Mouse (Mus musculus) splenic B cell, adult 2 months (primary cell): Measurements from ENCODE around the gene Gpbar1.

Experiments used
- DNase-seq: peaks from one replicate; pipeline ENCODE4 v3.0.0-alpha.2; 2011; ENCODE audit warnings: low read depth, low spot score
- H3K27me3 ChIP-seq: 2 replicates; pipeline ENCODE4 v1.6.1; 2012; ENCODE audit warnings: mild to moderate bottlenecking, low read length, moderate library complexity, mixed read lengths; ENCODE audit not compliant: control insufficient read depth, poor library complexity, insufficient read depth, severe bottlenecking
- H3K36me3 ChIP-seq: 2 replicates; pipeline ENCODE4 v1.6.1; 2012; ENCODE audit warnings: mild to moderate bottlenecking, low read length, moderate library complexity, mixed read lengths; ENCODE audit not compliant: control insufficient read depth, poor library complexity, insufficient read depth, severe bottlenecking

Gene Gpbar1

GRCm38 (mm10) chr1:74278538-74278937 is at the start of gene Gpbar1:
TSS of gene Gpbar1 (plus strand) at chr1:74278550.
- Histone ChIP-seq H3K36me3 (peaks cover 6% of the 10 kb centered on the region), H3K27me3 (no peaks in the 10 kb centered on the region)
- no peak for DNase-seq

GRCm38 (mm10) chr1:74229942-74230341 is 48.4 kb upstream of the Gpbar1 start:
- DNase-seq, result no peak
- H3K36me3 ChIP-seq, result no peaks in the 10 kb centered on the region
- H3K27me3 ChIP-seq, result no peaks in the 10 kb centered on the region

- Histone ChIP-seq H3K27me3 (no peaks in the 10 kb centered on the region), H3K36me3 (no peaks in the 10 kb centered on the region)
- no peak for DNase-seq
Measured at GRCm38 (mm10) chr1:74230992-74231391, 47.4 kb upstream of the Gpbar1 start.

GRCm38 (mm10) chr1:74235938-74236589 is 42.3 kb upstream of the Gpbar1 start, which contains the start of gene Arpc2:
TSS of gene Arpc2 (plus strand) at chr1:74236084.
- DNase-seq, result peak; percentile 98
- peaks cover 1% of the 10 kb centered on the region; the same call in 1 of the 2 replicates for H3K36me3 ChIP-seq
- no peaks in the 10 kb centered on the region for H3K27me3 ChIP-seq

- peak; percentile 64 for DNase-seq
Measured at GRCm38 (mm10) chr1:74236590-74237317, 41.6 kb upstream of the Gpbar1 start.

GRCm38 (mm10) chr1:74237671-74238070 is 40.7 kb upstream of the Gpbar1 start:
- Histone ChIP-seq H3K36me3 (peaks cover 2% of the 10 kb centered on the region; the same call in 1 of the 2 replicates), H3K27me3 (no peaks in the 10 kb centered on the region)
- DNase-seq, result no peak

More at GRCm38 (mm10) chr1:74236590-74237317, 41.6 kb upstream of the Gpbar1 start:
- Histone ChIP-seq H3K27me3 (no peaks in the 10 kb centered on the region), H3K36me3 (peaks cover 2% of the 10 kb centered on the region; the same call in 1 of the 2 replicates)

GRCm38 (mm10) chr1:74238136-74238535 is 40.2 kb upstream of the Gpbar1 start:
- peak; percentile 79 for DNase-seq
- Histone ChIP-seq H3K36me3 (peaks cover 2% of the 10 kb centered on the region; the same call in 1 of the 2 replicates), H3K27me3 (no peaks in the 10 kb centered on the region)

GRCm38 (mm10) chr1:74239162-74239561 is 39.2 kb upstream of the Gpbar1 start:
- Histone ChIP-seq H3K27me3 (no peaks in the 10 kb centered on the region), H3K36me3 (peaks cover 2% of the 10 kb centered on the region; the same call in 1 of the 2 replicates)
- DNase-seq, result no peak

- Histone ChIP-seq H3K27me3 (no peaks in the 10 kb centered on the region), H3K36me3 (peaks cover 2% of the 10 kb centered on the region; the same call in 1 of the 2 replicates)
- peak; percentile 31 for DNase-seq
Measured at GRCm38 (mm10) chr1:74239618-74240017, 38.7 kb upstream of the Gpbar1 start.

- H3K27me3 ChIP-seq, result no peaks in the 10 kb centered on the region
- DNase-seq, result no peak
- H3K36me3 ChIP-seq, result peaks cover 2% of the 10 kb centered on the region; the same call in 1 of the 2 replicates
Measured at GRCm38 (mm10) chr1:74240311-74240710, 38.0 kb upstream of the Gpbar1 start.

GRCm38 (mm10) chr1:74240832-74241231 is 37.5 kb upstream of the Gpbar1 start:
- H3K27me3 ChIP-seq, result no peaks in the 10 kb centered on the region
- DNase-seq, result no peak
- peaks cover 3% of the 10 kb centered on the region; the same call in 1 of the 2 replicates for H3K36me3 ChIP-seq

- Histone ChIP-seq H3K36me3 (peaks cover 11% of the 10 kb centered on the region), H3K27me3 (no peaks in the 10 kb centered on the region)
- DNase-seq, result no peak
Measured at GRCm38 (mm10) chr1:74245525-74245924, 32.8 kb upstream of the Gpbar1 start.

GRCm38 (mm10) chr1:74248799-74249198 is 29.6 kb upstream of the Gpbar1 start:
- Histone ChIP-seq H3K36me3 (peaks cover 23% of the 10 kb centered on the region), H3K27me3 (no peaks in the 10 kb centered on the region)
- peak; percentile 78 for DNase-seq

- DNase-seq, result no peak
Measured at GRCm38 (mm10) chr1:74249331-74249980, 28.9 kb upstream of the Gpbar1 start.

GRCm38 (mm10) chr1:74250096-74250495 is 28.3 kb upstream of the Gpbar1 start:
- H3K36me3 ChIP-seq, result peaks cover 25% of the 10 kb centered on the region
- H3K27me3 ChIP-seq, result no peaks in the 10 kb centered on the region
- DNase-seq, result no peak

More at GRCm38 (mm10) chr1:74249331-74249980, 28.9 kb upstream of the Gpbar1 start:
- Histone ChIP-seq H3K36me3 (peaks cover 25% of the 10 kb centered on the region), H3K27me3 (no peaks in the 10 kb centered on the region)
